In genomic region chr1:133889949-133890598, GRCm38 (mm10) we compare ENCODE assay signal across 8 mouse cellular contexts. TPM values are rescaled to one million over a fixed set of nuclear protein-coding genes. Genes with fewer than 3 reads are reported as not detected.
DNase-seq lines count a peak whose midpoint lies in the region; ATAC-seq and TF ChIP-seq lines count a peak whose summit lies in the region.

No protein-coding gene starts in this region.

- peak overlapping the region; percentile 28 for H3K9ac ChIP-seq in hindbrain, embryonic 11.5 days (ENCODE audit: low read depth, low read length)
- H3K9ac ChIP-seq in liver, postnatal 0 days (replicated peaks) = peak overlapping the region; percentile 52

- H3K27ac ChIP-seq in gastrocnemius, adult 2 months = peak overlapping the region; percentile 40; the same call in 1 of the 2 replicates
- no peak overlapping the region for H3K27ac ChIP-seq in hindbrain, embryonic 11.5 days (ENCODE audit: low read depth, low read length)
- H3K27ac ChIP-seq in liver, postnatal 0 days (ENCODE audit: low read depth) = peak overlapping the region; percentile 56; the same call in 1 of the 2 replicates

- H3K4me1 ChIP-seq in hindbrain, embryonic 11.5 days (replicated peaks; ENCODE audit: control insufficient read depth, insufficient read depth, low read length) = peaks cover 12% of the 10 kb centered on the region; the same call in 1 of the 2 replicates
- peaks cover 63% of the 10 kb centered on the region for H3K4me1 ChIP-seq in liver, postnatal 0 days (ENCODE audit: insufficient read depth)

- no peaks in the 10 kb centered on the region for H3K27me3 ChIP-seq in hindbrain, embryonic 11.5 days (ENCODE audit: control insufficient read depth, insufficient read depth, low read length)
- no peaks in the 10 kb centered on the region for H3K27me3 ChIP-seq in liver, postnatal 0 days (ENCODE audit: insufficient read depth, low read length)

- intact Hi-C loops in gastrocnemius, adult 2 months (cut with DNase I) = no loop called here

- peak; percentile 25; the same call in 1 of the 2 replicates for ATAC-seq in hindbrain, embryonic 11.5 days (ENCODE audit: low FRiP score)
- ATAC-seq in liver, postnatal 0 days = peak; percentile 65

- whole genome bisulfite sequencing in hindbrain, embryonic 11.5 days = 17% methylated on average over 20 of the region's 20 CpGs
- 13% methylated on average over 20 of the region's 20 CpGs for whole genome bisulfite sequencing in liver, postnatal 0 days (ENCODE audit: insufficient replicate concordance)

- H3K9me3 ChIP-seq in hindbrain, embryonic 11.5 days (ENCODE audit: control insufficient read depth, low read length) = no peaks in the 10 kb centered on the region
- no peaks in the 10 kb centered on the region for H3K9me3 ChIP-seq in liver, postnatal 0 days (ENCODE audit: low read length)

- peak overlapping the region; percentile 26 for H3K4me2 ChIP-seq in hindbrain, embryonic 11.5 days (replicated peaks; ENCODE audit: low read depth, low read length)
- peak overlapping the region; percentile 70 for H3K4me2 ChIP-seq in liver, postnatal 0 days (ENCODE audit: low read depth, low read length)

- H3K36me3 ChIP-seq in hindbrain, embryonic 11.5 days (ENCODE audit: control insufficient read depth, insufficient read depth, low read length) = no peaks in the 10 kb centered on the region
- H3K36me3 ChIP-seq in liver, postnatal 0 days (replicated peaks; ENCODE audit: insufficient read depth, low read length) = no peaks in the 10 kb centered on the region

- TF ChIP-seq EP300 in liver, postnatal 0 days (IDR thresholded peaks at IDR 0.05; ENCODE audit: low read depth) = no peak

- H3K4me3 ChIP-seq in gastrocnemius, adult 2 months = peak overlapping the region; percentile 38
- H3K4me3 ChIP-seq in hindbrain, embryonic 11.5 days (ENCODE audit: low read depth, low read length) = no peak overlapping the region
- H3K4me3 ChIP-seq in liver, postnatal 0 days (ENCODE audit: low read depth, low read length) = peak overlapping the region; percentile 16; the same call in 1 of the 2 replicates

- DNase-seq in gastrocnemius, adult 2 months = no peak
- no peak for DNase-seq in gastrocnemius, postnatal 25 days
- DNase-seq in embryo, embryonic 11 days = peak; percentile 68
- no peak for DNase-seq in hindbrain, embryonic 11.5 days (ENCODE audit: low spot score)
- peak; percentile 43 for DNase-seq in liver, postnatal 0 days
- no peak for DNase-seq in adrenal gland, postnatal 4 days (ENCODE audit: low spot score in 2 of 2)
- no peak for DNase-seq in spleen, postnatal 14 days (ENCODE audit: low spot score in 2 of 2)
- no peak for DNase-seq in left cerebral cortex, adult 8-10 months (ENCODE audit: low spot score in 2 of 2)

- no peak for TF ChIP-seq CTCF in gastrocnemius, adult 2 months (IDR thresholded peaks at IDR 0.05)
- TF ChIP-seq CTCF in liver, postnatal 0 days (IDR thresholded peaks at IDR 0.05; ENCODE audit: low read depth) = no peak

RNA-seq across cellular contexts. Expression of gene Optc, which starts 17.7 kb away (rescaled TPM):
- under 1 TPM in 1 of 2 experiments, not detected in 1; 0.13 TPM for total RNA-seq in gastrocnemius, adult 2 months (2021)
- total RNA-seq in gastrocnemius, postnatal 25 days (2021) = under 1 TPM in 1 of 2 experiments, not detected in 1; 0.75 TPM
- polyA plus RNA-seq in hindbrain, embryonic 11.5 days (2014; fragmentation: Nextera tagmentation; extraction: Ambion mirVana) = 2.4 and 3.0 TPM in 2 replicates
- 0.11 and 0.14 TPM in 2 replicates for polyA plus RNA-seq in liver, postnatal 0 days (2015; fragmentation: Nextera tagmentation; extraction: Ambion mirVana)
- 1 to 10 TPM; 2.1 to 3.3 TPM for total RNA-seq in adrenal gland, postnatal 4 days (2021)
- total RNA-seq in left cerebral cortex, adult 8-10 months (2022) = 1 to 10 TPM in 2 of 4 experiments, under 1 TPM in 1, not detected in 1; 0.93 to 1.7 (median 1.4) TPM

RNA-seq across cellular contexts. Expression of gene Prelp, which starts 31.1 kb away (rescaled TPM):
- total RNA-seq in gastrocnemius, adult 2 months (2021) = 10 to 100 TPM; 19.5 to 66.5 TPM
- total RNA-seq in gastrocnemius, postnatal 25 days (2021) = 10 to 100 TPM; 14.9 to 21.8 TPM
- 3.2 and 3.3 TPM in 2 replicates for polyA plus RNA-seq in hindbrain, embryonic 11.5 days (2014; fragmentation: Nextera tagmentation; extraction: Ambion mirVana)
- polyA plus RNA-seq in liver, postnatal 0 days (2015; fragmentation: Nextera tagmentation; extraction: Ambion mirVana) = 5.5 and 6.3 TPM in 2 replicates
- 10 to 100 TPM; 16.3 to 20.1 TPM for total RNA-seq in adrenal gland, postnatal 4 days (2021)
- total RNA-seq in left cerebral cortex, adult 8-10 months (2022) = 10 to 100 TPM in 2 of 4 experiments, 1 to 10 TPM in 2; 9.9 to 13.9 (median 11.0) TPM

Comparison
In these comparisons a context has a peak if more than half of its experiments do, and no peak if none do; other contexts are left out.
1. DNase-seq: peak in embryo, embryonic 11 days (single experiment) and liver, postnatal 0 days (single experiment); none in gastrocnemius, adult 2 months (single experiment), gastrocnemius, postnatal 25 days (single experiment), hindbrain, embryonic 11.5 days (single experiment), adrenal gland, postnatal 4 days (0 of 2), spleen, postnatal 14 days (0 of 2) and left cerebral cortex, adult 8-10 months (0 of 2).